Mouse (Mus musculus): ENCODE measurements at regions not wholly inside any gene's neighbourhood (a gene's known extent, or its start where the extent isn't known, plus 50 kb on each side); places are given as distances from the start of the nearest gene placed in this dataset.

- no peak for DNase-seq
These were observed 282.2 kb downstream of the Maf start for GRCm38 (mm10) chr8:115425360-115425759.

- DNase-seq: no peak
These were observed 283.9 kb downstream of the Maf start for GRCm38 (mm10) chr8:115423682-115424081.

GRCm38 (mm10) chr8:115423056-115423455 is 284.5 kb downstream of the Maf start:
- no peak for DNase-seq

- DNase-seq: no peak
These were observed 287.1 kb downstream of the Maf start for GRCm38 (mm10) chr8:115420536-115420935.

- no peak for DNase-seq
These were observed 287.5 kb downstream of the Maf start for GRCm38 (mm10) chr8:115420131-115420530.

- no peak for DNase-seq
These were observed 289.5 kb downstream of the Maf start for GRCm38 (mm10) chr8:115418056-115418455.

- peak; percentile 8 for DNase-seq
These were observed 293.5 kb downstream of the Maf start for GRCm38 (mm10) chr8:115414061-115414473.

- no peak for DNase-seq
These were observed 295.8 kb downstream of the Maf start for GRCm38 (mm10) chr8:115411756-115412155.

GRCm38 (mm10) chr8:115411061-115411460 is 296.5 kb downstream of the Maf start:
- DNase-seq: no peak

GRCm38 (mm10) chr8:115410191-115410590 is 297.4 kb downstream of the Maf start:
- DNase-seq: no peak

GRCm38 (mm10) chr8:115407535-115407934 is 300.1 kb downstream of the Maf start:
- no peak for DNase-seq

- DNase-seq: no peak
These were observed 304.0 kb downstream of the Maf start for GRCm38 (mm10) chr8:115403601-115404000.

- peak; percentile 61 for DNase-seq
These were observed 305.0 kb downstream of the Maf start for GRCm38 (mm10) chr8:115402471-115403197.
